Mouse (Mus musculus) limb, embryonic 13.5 days (tissue): ENCODE measurements around the gene Oxsm. TPM values are rescaled to one million over a fixed set of nuclear protein-coding genes. Genes with fewer than 3 reads are reported as not detected.

ENCODE experiments used
- ATAC-seq: fragments of 200-750 bp; cut with Nextera tagmentation; 2 replicates; pipeline ENCODE4 v1.8.0; 2017; ENCODE audit warnings: low read depth, moderate number of reproducible peaks, moderate TSS enrichment; ENCODE audit not compliant: low FRiP score
- H3K27ac ChIP-seq: fragments of 300-500 bp; sonication (generic); 2 replicates; pipeline ENCODE4 v1.5.1; 2015; ENCODE audit warnings: inconsistent platforms, mild to moderate bottlenecking, moderate library complexity
- H3K27me3 ChIP-seq: fragments of 300-500 bp; sonication (generic); 2 replicates; pipeline ENCODE4 v1.6.1; 2015; ENCODE audit warnings: mild to moderate bottlenecking, inconsistent platforms
- H3K36me3 ChIP-seq: fragments of 300-500 bp; sonication (generic); 2 replicates; pipeline ENCODE4 v1.6.1; 2015; ENCODE audit warnings: inconsistent platforms, mild to moderate bottlenecking, moderate library complexity
- H3K4me1 ChIP-seq: fragments of 300-500 bp; sonication (generic); 2 replicates; pipeline ENCODE4 v1.6.1; 2015; ENCODE audit warnings: inconsistent platforms
- H3K4me2 ChIP-seq: fragments of 300-500 bp; sonication (generic); replicated peaks from 2 replicates; pipeline ENCODE4 v1.6.1; 2015; ENCODE audit warnings: inconsistent platforms, mild to moderate bottlenecking, moderate library complexity
- H3K4me3 ChIP-seq: fragments of 300-500 bp; sonication (generic); 2 replicates; pipeline ENCODE4 v1.5.1; 2015; ENCODE audit warnings: moderate library complexity, mild to moderate bottlenecking, inconsistent platforms
- H3K9ac ChIP-seq: fragments of 300-500 bp; sonication (generic); 2 replicates; pipeline ENCODE4 v1.6.1; 2015; ENCODE audit warnings: mild to moderate bottlenecking, inconsistent platforms
- H3K9me3 ChIP-seq: fragments of 300-500 bp; sonication (generic); 2 replicates; pipeline ENCODE4 v1.6.1; 2016; ENCODE audit warnings: inconsistent platforms
- WGBS: fragments of 180-500 bp; shearing (Covaris S2); methylation state at CpG from one replicate; pipeline ENCODE4 v1.1.7; 2015; 5-methylcytosine and 5-hydroxymethylcytosine counted together
- polyA plus RNA-seq: library from polyadenylated mRNA; unstranded; fragments of >200 nt; fragmentation: Nextera tagmentation; extraction: Ambion mirVana; gene quantifications from 2 replicates; pipeline ENCODE4 v1.2.1, GENCODE M21; 2015

The Oxsm gene
- polyA plus RNA-seq, 1 experiment from 2014 or later: 1.4 TPM

DNA sequence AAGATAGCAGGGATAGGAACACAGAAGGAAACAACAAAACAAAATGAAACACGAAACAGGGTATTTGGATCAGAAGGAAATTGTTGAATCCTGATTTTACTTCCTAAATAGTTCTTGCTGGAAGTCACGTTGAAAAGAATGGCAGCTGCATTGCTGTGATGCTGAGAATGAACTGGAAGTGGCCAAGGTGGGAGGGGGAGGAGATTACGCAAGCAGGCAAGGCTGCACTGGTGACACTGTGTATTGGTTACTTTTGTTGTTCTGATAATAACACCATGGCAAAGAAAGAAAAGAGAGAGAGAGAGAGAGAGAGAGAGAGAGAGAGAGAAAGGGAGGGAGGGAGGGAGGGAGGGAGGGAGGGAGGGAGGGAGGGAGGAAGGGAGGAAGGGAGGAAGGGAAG, 13.1 kb downstream of the Oxsm start:
- no peak overlapping the region for H3K9ac ChIP-seq
- H3K27me3 ChIP-seq: no peaks in the 10 kb centered on the region
- H3K36me3 ChIP-seq: peaks cover 3% of the 10 kb centered on the region; the same call in 1 of the 2 replicates
- H3K9me3 ChIP-seq: peaks cover 6% of the 10 kb centered on the region; the same call in 1 of the 2 replicates
- H3K27ac ChIP-seq: no peak overlapping the region
- WGBS: 73% methylated on average over 3 of the region's 3 CpGs
- H3K4me1 ChIP-seq: no peaks in the 10 kb centered on the region
- no peak overlapping the region for H3K4me3 ChIP-seq
- H3K4me2 ChIP-seq: no peak overlapping the region
- no peak for ATAC-seq

DNA sequence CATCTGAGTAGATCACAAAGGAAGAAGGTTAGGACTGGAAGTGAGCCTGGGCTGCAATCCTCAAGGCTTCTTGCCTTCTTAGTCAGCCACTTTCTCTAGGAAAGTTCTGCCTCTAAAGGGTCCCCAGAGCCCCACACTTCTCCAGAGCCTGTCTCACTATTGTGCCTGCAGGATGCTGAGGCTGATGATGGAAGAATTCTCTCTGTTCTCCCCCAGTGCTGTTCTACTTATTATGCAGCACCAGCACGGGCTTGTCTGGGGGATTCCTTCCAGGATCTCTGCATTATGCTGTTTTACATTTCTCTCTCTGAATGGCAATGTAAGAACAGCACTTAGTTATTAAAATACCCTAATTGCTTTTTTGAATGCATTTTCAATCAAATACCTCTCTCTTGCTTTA, 16.1 kb downstream of the Oxsm start:
- Histone ChIP-seq H3K27ac (no peak overlapping the region), H3K27me3 (no peaks in the 10 kb centered on the region), H3K36me3 (no peaks in the 10 kb centered on the region), H3K9ac (no peak overlapping the region), H3K4me3 (no peak overlapping the region), H3K4me2 (no peak overlapping the region), H3K4me1 (no peaks in the 10 kb centered on the region), H3K9me3 (peaks cover 6% of the 10 kb centered on the region; the same call in 1 of the 2 replicates)
- 23% methylated on average over 1 of the region's 1 CpGs for WGBS
- ATAC-seq: no peak

DNA sequence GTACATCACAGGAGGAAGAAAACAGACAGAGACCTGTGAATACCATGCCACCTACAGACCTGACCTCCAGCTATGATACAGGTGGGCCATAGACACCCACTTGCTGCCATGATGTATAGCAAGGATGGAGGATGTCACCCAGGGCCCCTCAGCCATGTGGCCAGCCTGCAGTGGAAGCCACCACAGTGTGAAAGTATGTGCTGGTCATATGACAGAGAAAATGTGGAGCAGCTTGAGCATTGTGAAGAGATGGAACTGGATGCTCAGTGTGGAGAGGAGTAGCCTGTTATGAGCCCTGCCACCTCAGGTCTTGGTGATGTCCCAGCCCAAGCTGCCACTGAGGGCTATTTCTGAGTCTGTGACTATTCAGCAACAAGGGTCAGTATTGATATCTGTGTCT, 19.0 kb downstream of the Oxsm start:
- H3K4me2 ChIP-seq: no peak overlapping the region
- H3K9ac ChIP-seq: no peak overlapping the region
- no peaks in the 10 kb centered on the region for H3K9me3 ChIP-seq
- H3K4me1 ChIP-seq: no peaks in the 10 kb centered on the region
- no peak overlapping the region for H3K27ac ChIP-seq
- H3K27me3 ChIP-seq: no peaks in the 10 kb centered on the region
- H3K4me3 ChIP-seq: no peak overlapping the region
- no peak for ATAC-seq
- H3K36me3 ChIP-seq: no peaks in the 10 kb centered on the region

DNA sequence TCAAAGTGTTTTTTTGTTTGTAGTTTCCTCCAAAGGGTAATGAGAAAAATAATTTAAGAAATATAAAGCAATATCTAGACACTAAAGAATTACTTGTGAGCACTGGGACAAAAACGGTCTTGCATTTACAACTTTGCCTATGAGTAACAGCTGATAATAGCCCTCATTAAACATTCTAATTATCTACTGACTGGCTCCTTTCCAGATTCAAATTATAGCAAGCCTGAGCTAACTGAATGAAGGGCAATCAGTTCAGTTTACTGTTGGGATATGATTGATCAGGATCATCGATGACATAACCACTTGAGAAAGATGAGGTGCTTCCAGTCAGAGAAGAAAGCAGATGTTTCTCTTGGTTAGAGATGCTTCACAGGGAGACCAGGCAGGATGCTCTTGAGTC, 20.2 kb downstream of the Oxsm start:
- WGBS: 58% methylated on average over 2 of the region's 2 CpGs
- H3K4me1 ChIP-seq: no peaks in the 10 kb centered on the region
- ATAC-seq: no peak

DNA sequence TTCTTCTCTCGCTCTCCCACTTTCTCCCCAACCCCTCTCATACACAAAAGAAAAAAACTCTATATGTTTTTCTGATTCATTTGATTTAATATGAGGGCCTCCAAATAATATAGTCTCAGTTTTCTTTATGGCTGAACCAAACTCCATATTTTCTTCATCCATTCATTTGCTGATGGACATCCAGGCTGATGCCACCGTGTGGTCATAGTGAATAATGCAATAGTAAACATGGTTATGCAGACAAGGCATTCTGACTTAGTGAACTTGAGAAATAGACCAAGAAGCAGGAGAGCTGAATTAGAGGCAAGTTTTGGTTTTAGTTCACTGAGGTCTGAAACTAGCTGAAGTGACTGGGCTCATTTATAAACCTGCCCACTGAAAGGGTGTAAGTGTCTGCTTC, 30.6 kb downstream of the Oxsm start:
- WGBS: 57% methylated on average over 2 of the region's 2 CpGs
- no peak overlapping the region for H3K4me2 ChIP-seq

More for the DNA sequence above, 20.2 kb downstream of the Oxsm start:
- Histone ChIP-seq H3K9me3 (no peaks in the 10 kb centered on the region), H3K27me3 (no peaks in the 10 kb centered on the region), H3K4me2 (no peak overlapping the region), H3K36me3 (no peaks in the 10 kb centered on the region), H3K9ac (no peak overlapping the region), H3K27ac (no peak overlapping the region), H3K4me3 (no peak overlapping the region)

DNA sequence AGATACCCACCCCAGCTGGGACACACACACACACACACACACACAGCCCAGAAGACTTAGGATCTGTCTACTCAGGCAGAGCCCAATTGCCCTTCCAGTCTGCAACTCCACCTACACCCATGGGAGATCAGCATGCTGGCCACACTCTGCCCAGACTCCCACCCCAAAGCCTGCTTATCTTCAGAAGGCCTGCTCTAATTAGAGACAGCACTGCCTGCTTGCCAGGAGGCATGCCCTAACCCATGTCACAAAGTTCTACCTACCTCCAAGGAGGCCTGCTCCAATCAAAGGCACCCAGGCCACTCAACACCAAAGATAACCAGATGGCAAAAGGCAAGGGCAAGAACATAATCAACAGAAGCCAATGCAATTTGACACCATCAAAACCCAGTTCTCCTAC, 41.9 kb downstream of the Oxsm start:
- Histone ChIP-seq H3K27ac (no peak overlapping the region), H3K4me3 (no peak overlapping the region), H3K27me3 (no peaks in the 10 kb centered on the region), H3K36me3 (no peaks in the 10 kb centered on the region), H3K4me2 (no peak overlapping the region), H3K9ac (no peak overlapping the region), H3K9me3 (no peaks in the 10 kb centered on the region), H3K4me1 (no peaks in the 10 kb centered on the region)
- ATAC-seq: no peak

More for the DNA sequence above, 30.6 kb downstream of the Oxsm start:
- no peak overlapping the region for H3K4me3 ChIP-seq
- no peak overlapping the region for H3K27ac ChIP-seq
- no peaks in the 10 kb centered on the region for H3K27me3 ChIP-seq
- no peaks in the 10 kb centered on the region for H3K36me3 ChIP-seq
- no peaks in the 10 kb centered on the region for H3K9me3 ChIP-seq
- no peaks in the 10 kb centered on the region for H3K4me1 ChIP-seq
- ATAC-seq: no peak
- H3K9ac ChIP-seq: no peak overlapping the region

DNA sequence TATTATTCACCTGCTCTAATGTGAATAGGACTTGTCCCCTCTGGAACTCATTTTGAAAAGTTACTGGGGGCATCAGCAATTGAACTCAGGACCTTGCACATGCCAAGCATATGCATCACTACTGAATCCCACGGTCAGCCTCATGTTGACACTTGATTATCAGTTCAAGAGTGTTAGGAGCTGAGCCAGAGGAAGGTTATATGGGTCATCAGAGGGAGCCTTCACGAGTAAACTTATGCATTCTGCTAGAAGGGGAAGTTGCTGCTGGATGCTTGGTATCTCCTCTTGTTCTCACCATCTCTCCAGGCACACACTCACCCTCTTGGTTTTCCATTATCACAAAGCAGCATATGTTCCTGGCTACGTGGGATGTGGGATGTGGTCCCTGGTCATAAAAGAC, 47.9 kb downstream of the Oxsm start:
- no peaks in the 10 kb centered on the region for H3K27me3 ChIP-seq
- H3K4me1 ChIP-seq: peaks cover 13% of the 10 kb centered on the region
- H3K9me3 ChIP-seq: no peaks in the 10 kb centered on the region
- 37% methylated on average over 3 of the region's 3 CpGs for WGBS
- H3K4me3 ChIP-seq: no peak overlapping the region
- H3K4me2 ChIP-seq: no peak overlapping the region
- H3K27ac ChIP-seq: no peak overlapping the region
- H3K36me3 ChIP-seq: no peaks in the 10 kb centered on the region
- no peak for ATAC-seq
- H3K9ac ChIP-seq: no peak overlapping the region

DNA sequence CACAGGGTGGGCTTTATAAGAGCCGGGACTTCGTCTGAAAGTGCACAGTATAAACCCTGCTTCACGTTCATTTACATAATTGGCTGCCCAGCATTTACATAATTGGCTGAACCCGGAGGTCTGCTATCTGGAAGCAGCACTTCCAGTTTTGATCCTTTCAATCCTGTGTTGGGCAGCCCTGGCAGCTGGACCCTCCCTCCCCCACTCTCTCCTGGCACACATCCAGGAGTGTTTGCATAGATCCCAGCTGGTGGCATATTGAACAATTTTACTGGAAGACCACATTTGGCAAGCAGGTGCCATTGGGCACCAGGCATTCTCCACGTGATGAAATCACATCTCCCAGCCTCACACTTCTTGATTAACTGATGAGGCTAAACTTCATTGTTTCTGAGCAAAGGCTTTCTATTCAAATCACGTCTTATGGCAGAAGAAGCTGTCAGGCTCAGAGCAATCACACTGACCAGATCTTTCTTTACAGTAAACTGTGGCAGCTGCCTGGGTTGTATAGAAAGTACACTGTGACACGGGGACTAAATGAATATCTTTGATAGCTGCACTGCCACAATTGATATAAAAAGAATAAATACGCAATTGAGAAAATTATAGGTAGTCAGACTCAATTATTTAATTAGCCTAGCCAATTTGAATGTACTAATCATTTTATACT, 48.5 kb downstream of the Oxsm start:
- WGBS: 27% methylated on average over 8 of the region's 8 CpGs
- Histone ChIP-seq H3K27me3 (no peaks in the 10 kb centered on the region), H3K9me3 (no peaks in the 10 kb centered on the region), H3K4me2 (peak overlapping the region; percentile 45), H3K27ac (no peak overlapping the region), H3K4me1 (peaks cover 13% of the 10 kb centered on the region), H3K9ac (no peak overlapping the region), H3K36me3 (no peaks in the 10 kb centered on the region), H3K4me3 (no peak overlapping the region)
- peak; percentile 48; the same call in 1 of the 2 replicates for ATAC-seq

DNA sequence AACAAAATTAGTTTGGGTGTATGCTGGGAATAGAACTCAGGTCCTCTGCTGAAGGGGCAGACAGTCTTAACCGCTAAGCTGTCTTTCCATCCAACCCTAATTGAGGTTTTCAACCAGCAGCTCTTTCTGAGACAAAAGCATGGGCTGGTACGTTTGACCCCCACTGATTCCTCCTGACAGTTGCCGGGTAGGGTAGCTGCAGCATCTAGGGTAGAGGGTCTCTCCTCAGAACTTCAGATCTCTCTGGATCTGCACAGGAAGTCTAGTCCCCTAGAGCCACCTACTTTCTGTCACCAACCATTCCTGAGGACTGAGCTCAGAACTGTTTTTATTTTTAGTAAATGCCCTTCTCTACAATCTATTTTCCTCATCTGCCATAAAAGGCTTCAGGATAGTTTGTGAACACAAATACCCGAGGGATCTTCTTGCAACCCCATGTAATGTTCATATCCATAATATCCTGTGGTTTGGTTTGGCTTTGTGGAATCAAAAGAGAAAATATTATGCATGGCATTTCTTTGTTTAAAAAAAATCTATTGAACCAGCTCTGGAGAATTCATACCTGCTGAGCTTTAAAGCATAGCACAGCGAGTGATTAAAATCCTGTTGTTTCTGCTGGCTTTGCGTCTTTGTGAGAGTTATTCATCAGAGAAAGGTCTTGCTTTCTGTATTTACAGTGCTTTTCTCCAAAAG, 49.2 kb downstream of the Oxsm start:
- no peaks in the 10 kb centered on the region for H3K27me3 ChIP-seq
- H3K4me3 ChIP-seq: no peak overlapping the region
- no peaks in the 10 kb centered on the region for H3K9me3 ChIP-seq
- no peak overlapping the region for H3K9ac ChIP-seq
- H3K4me1 ChIP-seq: peaks cover 13% of the 10 kb centered on the region
- WGBS: 42% methylated on average over 6 of the region's 6 CpGs
- peak overlapping the region; percentile 45 for H3K4me2 ChIP-seq
- H3K36me3 ChIP-seq: no peaks in the 10 kb centered on the region
- no peak for ATAC-seq
- no peak overlapping the region for H3K27ac ChIP-seq

DNA sequence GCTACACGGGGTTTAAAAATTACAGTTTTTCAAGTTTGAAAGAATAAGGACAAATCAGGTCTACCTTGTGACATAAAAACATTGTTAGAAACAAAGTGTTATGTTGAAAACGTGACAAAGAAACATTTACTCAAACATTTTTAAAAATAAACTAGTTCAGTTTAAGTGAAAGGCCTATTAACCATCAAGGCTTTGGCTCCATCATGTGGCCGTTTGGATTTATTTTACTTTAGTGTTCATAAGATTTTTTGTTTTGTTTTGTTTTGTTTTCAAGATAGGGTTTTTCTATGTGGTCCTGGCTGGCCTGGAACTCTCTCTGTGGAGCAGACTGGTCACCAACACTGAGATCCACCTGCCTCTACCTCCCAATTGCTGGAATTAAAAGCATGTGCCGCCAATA, 53.1 kb downstream of the Oxsm start:
- 63% methylated on average over 4 of the region's 4 CpGs for WGBS
- H3K27me3 ChIP-seq: no peaks in the 10 kb centered on the region
- H3K4me1 ChIP-seq: peaks cover 13% of the 10 kb centered on the region

DNA sequence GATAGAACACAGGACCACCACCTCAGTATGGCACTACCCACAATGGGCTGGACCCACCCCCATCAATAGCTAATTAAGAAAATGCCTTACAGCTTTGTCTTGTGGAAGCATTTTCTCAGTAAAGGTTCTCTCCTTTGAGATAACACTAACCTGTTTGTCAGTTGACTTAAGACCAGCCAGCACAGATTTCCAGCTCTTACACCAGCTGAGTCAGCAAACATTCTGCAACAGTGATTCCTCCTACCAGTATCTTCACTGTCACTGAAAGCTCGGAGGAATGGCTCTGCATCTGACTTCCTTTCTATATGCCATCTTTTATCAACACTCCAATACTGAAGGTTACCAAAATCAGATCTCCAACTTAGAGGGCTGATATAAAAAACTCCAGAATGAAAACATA, 54.1 kb downstream of the Oxsm start:
- 64% methylated on average over 1 of the region's 1 CpGs for WGBS
- peaks cover 5% of the 10 kb centered on the region for H3K4me1 ChIP-seq
- no peaks in the 10 kb centered on the region for H3K27me3 ChIP-seq
- no peaks in the 10 kb centered on the region for H3K9me3 ChIP-seq
- H3K27ac ChIP-seq: no peak overlapping the region
- H3K4me3 ChIP-seq: no peak overlapping the region
- no peak overlapping the region for H3K9ac ChIP-seq
- no peaks in the 10 kb centered on the region for H3K36me3 ChIP-seq
- no peak overlapping the region for H3K4me2 ChIP-seq
- ATAC-seq: no peak

More for the DNA sequence above, 53.1 kb downstream of the Oxsm start:
- H3K4me2 ChIP-seq: no peak overlapping the region
- no peaks in the 10 kb centered on the region for H3K9me3 ChIP-seq
- H3K27ac ChIP-seq: no peak overlapping the region
- no peak for ATAC-seq
- no peak overlapping the region for H3K9ac ChIP-seq
- H3K4me3 ChIP-seq: no peak overlapping the region
- H3K36me3 ChIP-seq: no peaks in the 10 kb centered on the region

DNA sequence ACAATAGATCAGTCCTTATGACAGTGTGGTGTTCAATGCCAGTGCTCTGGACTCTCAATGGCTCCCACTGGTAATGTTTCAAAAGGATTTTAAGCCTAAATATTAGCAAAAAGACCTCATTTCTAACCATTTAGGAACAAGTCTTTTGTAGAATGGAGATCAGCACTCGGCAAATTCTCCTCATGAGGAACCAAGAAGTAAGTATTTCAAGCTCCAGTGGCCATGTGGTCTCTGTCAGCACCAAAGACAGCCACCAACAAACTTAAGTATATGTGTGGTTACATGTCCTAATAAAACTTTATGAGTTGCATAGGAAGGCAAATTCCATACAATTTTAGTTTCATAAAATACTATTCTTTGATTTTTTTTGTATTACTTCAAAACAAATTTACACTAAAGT, 55.5 kb downstream of the Oxsm start:
- Histone ChIP-seq H3K27me3 (no peaks in the 10 kb centered on the region), H3K9ac (no peak overlapping the region), H3K9me3 (no peaks in the 10 kb centered on the region), H3K36me3 (no peaks in the 10 kb centered on the region), H3K4me3 (no peak overlapping the region), H3K27ac (no peak overlapping the region), H3K4me2 (no peak overlapping the region), H3K4me1 (no peaks in the 10 kb centered on the region)
- ATAC-seq: no peak
- WGBS: 70% methylated on average over 1 of the region's 1 CpGs

DNA sequence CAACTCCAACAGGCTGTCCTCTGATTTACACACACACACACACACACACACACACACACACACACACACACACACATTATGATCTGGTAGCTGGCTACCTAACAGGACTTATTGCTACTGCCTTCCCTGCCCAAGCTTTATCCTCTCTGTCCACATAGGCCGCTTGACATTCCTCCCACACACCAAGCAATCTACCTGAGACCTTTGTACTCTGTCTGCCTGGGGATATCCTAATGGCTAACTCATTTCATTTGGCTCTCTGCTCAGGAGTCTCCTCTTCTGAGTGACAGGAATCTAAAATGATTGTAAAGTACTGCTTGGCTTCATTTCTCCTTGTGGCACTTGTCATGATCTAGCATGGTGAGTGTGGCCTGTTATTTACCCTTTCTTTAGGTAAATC, 60.5 kb downstream of the Oxsm start:
- 88% methylated on average over 1 of the region's 1 CpGs for WGBS
- no peaks in the 10 kb centered on the region for H3K9me3 ChIP-seq

More for the DNA sequence above, 60.5 kb downstream of the Oxsm start:
- Histone ChIP-seq H3K27ac (no peak overlapping the region), H3K4me3 (no peak overlapping the region), H3K36me3 (no peaks in the 10 kb centered on the region), H3K4me1 (no peaks in the 10 kb centered on the region), H3K27me3 (no peaks in the 10 kb centered on the region), H3K9ac (no peak overlapping the region), H3K4me2 (no peak overlapping the region)
- ATAC-seq: no peak
